Mouse (Mus musculus) embryo, embryonic 10 days (tissue): ENCODE data around the gene Samd4.

ENCODE experiments used
- DNase-seq: peaks from one replicate; pipeline ENCODE4 v3.0.0-alpha.2; 2015; ENCODE audit warnings: low spot score

Samd4 gene

DNA sequence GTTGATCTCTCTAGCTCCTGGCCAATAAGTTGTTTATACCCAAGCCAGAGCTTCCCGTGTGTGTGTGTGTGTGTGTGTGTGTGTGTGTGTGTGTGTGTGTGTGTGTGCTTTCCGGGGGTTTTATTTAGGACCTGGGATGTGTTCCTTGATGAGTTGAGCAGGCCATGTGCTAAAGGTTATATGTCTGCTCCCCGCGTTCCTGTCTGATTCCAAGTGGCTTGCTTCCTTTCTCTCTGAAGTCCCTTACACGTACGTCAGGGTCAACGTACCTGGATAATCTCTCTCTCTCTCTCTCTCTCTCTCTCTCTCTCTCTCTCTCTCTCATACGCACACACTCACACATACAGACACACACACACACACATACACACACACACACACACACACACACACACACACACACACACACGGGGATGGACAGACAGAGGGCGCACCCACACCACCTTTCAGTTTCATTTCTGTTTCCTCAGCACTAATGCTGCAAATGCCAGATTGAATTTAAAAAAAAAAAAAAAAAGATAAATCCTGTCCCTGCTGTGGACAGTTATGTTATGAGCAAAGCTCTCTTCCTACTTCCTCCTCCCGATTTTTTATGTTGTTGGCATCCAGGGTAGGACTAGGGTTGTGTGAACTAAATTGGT is 117.6 kb downstream of the Samd4 start:
- no peak for DNase-seq

- no peak for DNase-seq
These were observed 118.4 kb downstream of the Samd4 start for GRCm38 (mm10) chr14:47000786-47001761.

GRCm38 (mm10) chr14:47004161-47004560 is 121.5 kb downstream of the Samd4 start:
- peak; percentile 28 for DNase-seq

DNA sequence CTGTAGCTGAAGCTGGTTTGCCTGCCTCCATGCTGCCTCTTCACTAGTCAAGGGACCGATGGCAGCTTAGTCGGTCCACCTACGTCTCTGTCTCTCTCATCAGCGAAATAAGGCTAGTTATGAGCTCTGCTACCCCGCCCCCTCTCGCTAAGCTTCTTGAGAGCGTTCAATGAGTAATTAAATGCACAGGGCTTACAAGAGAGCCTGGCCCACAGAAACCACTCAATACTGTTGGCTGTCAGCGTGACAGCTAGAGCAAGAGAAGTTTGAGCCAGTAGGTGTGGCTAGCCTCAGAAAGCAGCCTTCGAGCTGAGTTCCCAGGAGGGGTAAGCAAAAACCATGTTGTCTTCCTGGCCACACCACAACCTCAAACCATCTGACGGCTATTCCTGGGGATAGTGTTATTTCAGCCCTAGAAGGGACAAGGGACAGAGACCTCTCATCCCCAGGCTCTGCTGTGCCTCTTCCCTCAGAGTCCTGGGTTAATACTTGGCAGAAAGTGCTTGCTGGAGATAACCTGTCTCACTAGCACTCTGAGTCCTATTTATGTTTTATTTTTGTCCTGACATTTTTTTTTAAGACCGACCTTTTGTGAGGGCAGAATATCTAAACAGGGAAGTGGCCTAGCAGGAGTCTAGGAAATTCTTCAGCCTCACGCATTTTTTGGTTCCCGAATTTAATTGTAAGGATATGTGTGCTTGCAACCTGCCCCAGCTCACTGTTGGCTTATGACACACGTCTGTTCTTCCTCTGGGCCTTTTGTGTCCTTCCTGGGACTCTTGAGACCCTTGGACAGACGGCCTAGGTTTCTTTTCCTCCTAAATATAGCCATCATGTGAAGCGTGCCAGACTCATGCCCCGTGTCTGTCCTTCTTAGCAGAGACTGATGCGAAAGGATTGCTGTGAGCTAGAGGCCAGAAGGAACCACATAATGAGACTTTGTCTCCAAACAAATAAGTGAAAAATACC is 128.8 kb downstream of the Samd4 start:
- peak; percentile 12 for DNase-seq

DNA sequence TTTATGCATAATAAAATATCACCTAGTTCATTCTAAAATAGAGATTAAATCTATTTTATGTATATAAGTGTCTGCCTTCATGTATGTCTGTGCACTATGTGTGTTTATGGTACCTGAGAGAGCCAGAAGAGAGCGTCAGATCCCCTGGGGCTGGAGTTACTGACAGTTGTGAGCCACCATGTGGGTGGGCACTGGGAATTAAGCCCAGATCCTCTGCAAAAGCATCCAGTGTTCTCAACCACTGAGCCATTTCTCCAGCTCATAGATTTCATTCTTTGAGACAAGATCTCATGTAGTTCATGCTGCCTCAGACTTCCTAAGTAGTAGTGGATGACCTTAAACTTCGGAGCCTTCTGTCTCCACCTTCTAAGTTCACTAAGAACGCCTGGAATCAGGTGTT is 133.0 kb downstream of the Samd4 start:
- DNase-seq = no peak

- no peak for DNase-seq
These were observed 135.0 kb downstream of the Samd4 start for GRCm38 (mm10) chr14:47017658-47018057.

DNA sequence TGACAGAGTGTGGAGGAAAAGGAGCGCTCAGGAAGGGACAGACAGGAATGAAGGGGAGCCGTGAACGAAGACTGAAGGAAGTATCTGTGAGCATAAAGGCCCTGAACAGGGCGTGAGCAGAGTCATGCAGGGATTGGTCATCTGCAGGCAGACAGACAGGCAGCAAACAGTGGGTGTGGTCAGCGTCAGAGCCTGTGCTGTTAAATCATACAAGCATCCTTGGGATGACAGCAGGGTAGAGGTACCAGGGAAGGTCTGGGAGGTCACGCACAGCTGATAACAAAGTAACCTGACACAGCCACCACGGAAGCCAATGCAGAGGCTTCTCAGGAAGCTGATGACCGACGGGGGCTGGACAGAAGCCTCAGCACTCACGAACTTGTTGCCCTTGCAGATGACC is 138.2 kb downstream of the Samd4 start:
- peak; percentile 35 for DNase-seq

GRCm38 (mm10) chr14:47023529-47023928 is 140.9 kb downstream of the Samd4 start:
- DNase-seq = no peak

DNA sequence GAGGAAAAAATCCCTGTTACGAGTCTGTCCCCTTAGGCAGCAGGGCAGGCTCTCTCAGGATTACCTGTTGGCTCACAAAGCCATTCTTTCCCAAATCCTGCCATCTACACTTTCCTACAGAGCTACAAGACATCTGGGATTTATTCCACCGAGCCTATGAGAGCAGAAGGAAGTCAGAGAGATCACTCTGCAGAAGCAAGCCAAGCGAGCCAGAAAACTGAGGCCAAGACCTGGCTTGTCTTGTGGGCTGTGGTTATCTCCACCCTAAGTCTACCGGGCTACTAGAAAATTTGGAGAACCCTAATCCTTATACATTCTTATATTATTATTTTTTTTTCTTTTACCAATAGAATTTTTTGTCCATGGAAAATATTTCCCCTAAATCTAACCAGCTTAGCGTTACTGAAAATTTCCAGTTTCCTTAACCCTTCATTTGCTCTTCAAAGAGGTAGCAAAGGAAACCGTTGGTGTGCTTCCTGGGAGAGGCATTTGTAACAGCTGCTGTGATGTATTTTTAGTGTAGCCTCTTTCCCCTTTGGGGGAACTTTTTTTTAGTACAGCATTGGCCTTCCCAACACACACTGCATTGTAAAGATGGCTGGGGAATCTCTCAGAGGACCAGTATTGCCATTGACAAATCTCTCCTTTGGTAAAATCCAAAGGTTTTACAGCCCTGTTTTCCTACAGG is 144.9 kb downstream of the Samd4 start:
- DNase-seq = no peak

- DNase-seq = no peak
These were observed 148.9 kb downstream of the Samd4 start for GRCm38 (mm10) chr14:47031542-47031941.

- DNase-seq = no peak
These were observed 149.5 kb downstream of the Samd4 start for GRCm38 (mm10) chr14:47032140-47032539.

- DNase-seq = no peak
These were observed 150.8 kb downstream of the Samd4 start for GRCm38 (mm10) chr14:47033423-47033822.

- no peak for DNase-seq
These were observed 159.0 kb downstream of the Samd4 start for GRCm38 (mm10) chr14:47041699-47042098.

DNA sequence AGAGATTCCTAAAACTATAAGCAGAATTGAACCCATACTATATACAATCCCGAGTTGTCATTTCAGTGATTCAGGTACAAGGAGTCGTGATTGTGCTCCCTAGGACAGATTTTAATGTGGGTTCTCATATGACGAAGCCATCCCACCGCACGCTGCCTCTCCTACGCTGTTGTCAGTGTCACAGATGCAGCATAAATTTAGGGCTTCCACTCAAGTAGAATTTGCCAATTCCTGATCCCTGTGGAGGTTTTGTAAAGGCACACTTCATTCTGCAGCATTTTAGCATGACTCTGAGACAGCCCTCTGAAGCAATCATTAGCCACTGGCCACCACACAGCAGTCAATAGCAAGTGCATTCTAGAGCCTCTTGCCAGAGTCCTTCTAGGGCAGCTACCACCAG is 166.4 kb downstream of the Samd4 start:
- no peak for DNase-seq

GRCm38 (mm10) chr14:47051743-47052610 is 169.3 kb downstream of the Samd4 start:
- no peak for DNase-seq

GRCm38 (mm10) chr14:47053101-47053500 is 170.4 kb downstream of the Samd4 start:
- DNase-seq = no peak

DNA sequence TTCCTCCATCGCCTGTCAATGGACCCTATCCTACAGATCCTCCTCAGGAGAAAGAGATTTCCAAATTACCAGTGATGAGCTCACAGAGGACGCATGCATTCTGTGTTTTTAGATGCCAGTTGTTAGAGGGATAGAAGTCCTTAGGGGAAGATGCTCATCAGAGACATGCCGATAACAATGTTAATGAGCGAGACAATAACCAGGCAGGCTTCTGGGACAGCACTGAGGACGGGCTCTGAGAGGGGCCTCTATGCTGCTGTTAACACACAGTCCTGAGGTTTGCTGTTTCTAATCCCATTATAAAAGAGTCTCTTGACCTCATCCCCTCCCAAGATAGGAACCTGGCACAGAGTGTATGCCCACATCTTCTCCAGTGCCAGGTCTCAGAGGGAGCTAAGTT is 171.2 kb downstream of the Samd4 start:
- DNase-seq = no peak

DNA sequence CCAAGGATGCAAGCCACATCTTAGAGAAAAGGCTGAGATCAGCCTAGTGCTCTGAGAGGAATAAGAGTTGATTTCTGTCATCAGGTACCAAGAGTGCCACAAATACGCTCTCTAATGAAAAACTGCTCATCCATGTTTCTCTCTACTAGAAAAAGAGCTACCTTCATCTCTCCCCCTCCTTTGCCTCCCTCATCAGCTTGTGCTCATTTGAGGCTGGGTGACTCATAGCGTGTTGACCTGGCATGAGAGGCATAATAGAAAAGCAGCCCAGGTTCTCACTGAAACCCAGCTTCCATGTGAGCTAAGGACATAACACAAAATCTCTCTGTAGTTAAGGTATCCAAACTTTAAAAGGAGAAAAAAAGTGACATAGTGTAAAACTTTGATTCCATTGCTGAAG is 176.3 kb downstream of the Samd4 start:
- no peak for DNase-seq

- DNase-seq = peak; percentile 35
These were observed 182.4 kb downstream of the Samd4 start for GRCm38 (mm10) chr14:47065067-47065466.

DNA sequence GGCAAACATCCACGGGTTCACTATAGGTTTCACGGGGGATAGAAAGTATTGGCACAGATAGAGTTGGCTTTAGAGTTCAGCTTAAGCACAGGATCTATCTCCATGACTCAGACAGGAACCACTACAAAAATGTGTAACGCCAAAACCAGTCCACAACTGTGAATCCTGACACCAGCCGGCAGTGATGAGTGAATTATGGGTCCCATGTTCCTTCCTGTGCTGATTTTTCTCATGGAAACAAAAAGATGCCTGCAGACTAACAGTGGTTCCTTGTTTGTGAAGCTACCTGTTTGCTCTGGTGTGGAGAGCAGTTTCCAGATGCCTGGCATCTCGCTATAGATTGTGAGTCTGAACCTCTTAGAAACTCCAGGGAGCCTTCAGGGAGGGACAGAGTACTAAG is 184.2 kb downstream of the Samd4 start:
- no peak for DNase-seq
